Mouse (Mus musculus) cerebellum, postnatal 10 days (tissue): Measurements from ENCODE around the gene Pyroxd2.
"Not testable (repeated sequence)": the region's sequence is repeated elsewhere in the genome, so short reads cannot be mapped to it uniquely, and the experiment has no call there.

ENCODE experiments used
- DNase-seq, 2 experiments: peaks; one replicate each; pipeline ENCODE4 v3.0.0; 2021; ENCODE audit warnings: mixed read lengths in 2 of 2

Pyroxd2 gene

DNA sequence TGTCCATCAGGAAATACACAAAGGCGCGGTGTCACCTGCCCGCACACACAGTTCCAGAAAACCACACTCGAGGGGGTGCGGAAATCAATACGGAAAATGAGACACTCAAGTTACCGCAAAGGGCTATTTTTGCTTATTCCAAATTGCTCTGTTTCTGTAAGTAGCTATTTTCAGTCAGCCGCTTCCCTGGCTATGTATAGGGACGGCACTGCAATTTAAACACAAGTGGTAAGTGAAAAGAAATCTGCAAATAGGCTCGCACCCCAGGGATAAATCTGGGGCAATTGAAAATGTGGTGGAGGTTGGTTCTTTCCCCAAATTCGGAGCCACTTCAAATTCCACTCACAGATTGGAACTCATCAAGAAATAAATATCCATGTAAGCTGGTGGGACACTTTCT, 63.3 kb downstream of the Pyroxd2 start:
- no peak for DNase-seq

- not testable (repeated sequence) for DNase-seq
Measured at GRCm38 (mm10) chr19:42682776-42683175, 69.8 kb downstream of the Pyroxd2 start.

- DNase-seq: no peak
Measured at GRCm38 (mm10) chr19:42678191-42678590, 74.4 kb downstream of the Pyroxd2 start.

DNA sequence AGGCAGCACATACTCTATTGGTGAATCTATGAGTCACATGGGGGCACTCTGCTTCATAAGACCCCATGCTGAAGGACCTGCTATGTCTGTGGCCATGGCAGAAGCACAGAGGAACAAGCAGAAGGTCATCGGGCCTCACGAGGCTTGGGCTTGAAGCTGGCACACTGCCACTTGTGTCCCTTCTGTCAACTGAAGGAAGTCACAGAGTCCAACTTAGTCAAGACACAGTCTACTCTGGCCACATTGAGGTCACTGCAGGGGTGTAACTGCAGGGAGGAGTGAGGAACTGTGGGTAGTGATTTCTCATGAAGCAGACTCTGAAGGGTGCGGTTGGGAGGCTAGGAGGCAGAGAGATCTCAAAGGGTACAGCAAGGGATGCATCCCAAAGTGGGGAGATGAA, 75.1 kb downstream of the Pyroxd2 start:
- no peak for DNase-seq

DNA sequence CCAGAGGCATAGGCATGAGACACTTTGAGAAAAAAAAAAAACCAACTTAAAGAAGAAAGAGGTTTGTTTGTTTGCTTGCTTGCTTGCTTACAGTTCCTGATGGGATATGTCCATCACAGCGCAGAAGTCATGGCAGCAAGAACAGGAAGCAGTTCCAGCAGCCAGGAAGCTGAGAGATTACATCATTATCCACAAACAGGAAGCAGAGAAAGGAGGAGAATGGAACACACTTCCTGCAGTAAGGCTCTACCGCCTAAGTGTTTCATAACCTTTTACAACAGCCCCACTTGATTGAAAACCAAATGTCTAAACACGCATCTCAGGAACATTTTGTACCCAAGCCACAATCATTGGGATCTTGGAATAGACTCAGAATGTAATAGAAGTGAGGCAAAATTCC, 75.6 kb downstream of the Pyroxd2 start:
- no peak for DNase-seq
